Comparison of ENCODE assay signal across 15 mouse cellular contexts in the genomic region with DNA sequence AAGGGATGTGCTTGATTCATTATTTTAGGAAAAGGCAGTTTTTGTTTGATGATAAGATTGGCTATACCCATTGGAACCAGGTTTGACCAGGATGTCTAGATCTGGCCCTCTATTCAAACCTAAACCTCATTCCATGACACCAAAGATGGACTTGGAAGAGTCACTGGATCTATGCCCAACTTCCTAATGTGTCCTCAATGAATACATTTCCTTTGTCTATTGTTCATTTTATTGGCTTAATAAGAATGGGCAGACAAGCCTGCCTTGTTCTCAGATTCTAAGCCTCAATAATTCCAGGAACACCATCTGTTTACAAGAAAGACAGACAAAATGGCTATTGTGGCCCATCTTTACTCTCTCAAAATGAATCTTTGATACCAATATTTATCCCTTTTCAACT. TPM values are rescaled to one million over a fixed set of nuclear protein-coding genes. Genes with fewer than 3 reads are reported as not detected.
"Had no signal": no experiment of that assay in that cellular context is flagged by ENCODE, and none has a peak within 500 bp of the region (broad histone marks: within the 10 kb centered on the region; RNA-seq: fewer than 3 reads in every experiment).

No protein-coding gene starts in this region.

- ATAC-seq: intestine, embryonic 15.5 days; midbrain, embryonic 16.5 days had no signal

- H3K27me3 ChIP-seq: intestine, embryonic 15.5 days; liver, embryonic 15.5 days had no signal

- H3K9ac ChIP-seq: intestine, embryonic 15.5 days; liver, embryonic 15.5 days; lung, embryonic 14.5 days had no signal

- H3K4me3 ChIP-seq: intestine, embryonic 15.5 days; liver, embryonic 15.5 days had no signal

- H3K27ac ChIP-seq: intestine, embryonic 15.5 days; liver, embryonic 15.5 days had no signal

- H3K4me1 ChIP-seq: intestine, embryonic 15.5 days; liver, embryonic 15.5 days had no signal

- H3K36me3 ChIP-seq: intestine, embryonic 15.5 days; liver, embryonic 15.5 days had no signal

- DNase-seq: kidney, adult 8-10 months; kidney, postnatal 25 days; left cerebral cortex, postnatal 4 days; lung, embryonic 14.5 days; lung, postnatal 10 days; lung, postnatal 4 days; right cerebral cortex, postnatal 25 days; thymus, adult 18-20 months; thymus, postnatal 14 days had no signal

- H3K4me2 ChIP-seq: intestine, embryonic 15.5 days; liver, embryonic 11.5 days; liver, embryonic 15.5 days; lung, embryonic 14.5 days; midbrain, embryonic 11.5 days had no signal

- H3K9me3 ChIP-seq: intestine, embryonic 15.5 days; liver, embryonic 15.5 days had no signal

RNA-seq across cellular contexts. Expression of a gene that starts 18.5 kb away (rescaled TPM):
- polyA plus RNA-seq: liver, embryonic 11.5 days; midbrain, embryonic 11.5 days; midbrain, embryonic 16.5 days; neural tube, embryonic 14.5 days had no signal
